Mouse (Mus musculus): Measurements from ENCODE around the gene Ppp1r15b. TPM values are rescaled to one million over a fixed set of nuclear protein-coding genes. Genes with fewer than 3 reads are reported as not detected.
A peak's percentile ranks its signal among the peaks of the same experiment; 100 is the strongest.

Gene Ppp1r15b
- polyA plus RNA-seq, 1 experiment from 2014 or later = 55.3 TPM

- no peaks in the 10 kb centered on the region for H3K9me3 ChIP-seq (replicated peaks; ENCODE audit: control insufficient read depth, low read length)
- H3K27me3 ChIP-seq (ENCODE audit: control insufficient read depth, insufficient read depth, low read length) = no peaks in the 10 kb centered on the region
- no peak overlapping the region for H3K4me2 ChIP-seq (ENCODE audit: low read depth, low read length)
- H3K4me3 ChIP-seq (replicated peaks; ENCODE audit: low read length) = no peak overlapping the region
- peaks cover 9% of the 10 kb centered on the region; the same call in 1 of the 2 replicates for H3K4me1 ChIP-seq (ENCODE audit: control insufficient read depth, insufficient read depth, low read length)
- no peaks in the 10 kb centered on the region; the same call in 1 of the 2 replicates for H3K36me3 ChIP-seq (ENCODE audit: control insufficient read depth, insufficient read depth, low read length)
- H3K27ac ChIP-seq (ENCODE audit: low read length) = no peak overlapping the region
- WGBS = 81% methylated on average over 4 of the region's 4 CpGs
- no peak overlapping the region for H3K9ac ChIP-seq (ENCODE audit: low read length)
- ATAC-seq (ENCODE audit: insufficient read depth, low FRiP score) = no peak
Observed at GRCm38 (mm10) chr1:133089415-133089814, 41.5 kb upstream of the Ppp1r15b start.

- Histone ChIP-seq H3K9ac (ENCODE audit: low read length) (peak overlapping the region; percentile 38; the same call in 1 of the 2 replicates), H3K36me3 (ENCODE audit: control insufficient read depth, insufficient read depth, low read length) (no peaks in the 10 kb centered on the region; the same call in 1 of the 2 replicates), H3K4me2 (ENCODE audit: low read depth, low read length) (no peak overlapping the region)
Observed at GRCm38 (mm10) chr1:133090641-133091040, 40.3 kb upstream of the Ppp1r15b start.

DNA sequence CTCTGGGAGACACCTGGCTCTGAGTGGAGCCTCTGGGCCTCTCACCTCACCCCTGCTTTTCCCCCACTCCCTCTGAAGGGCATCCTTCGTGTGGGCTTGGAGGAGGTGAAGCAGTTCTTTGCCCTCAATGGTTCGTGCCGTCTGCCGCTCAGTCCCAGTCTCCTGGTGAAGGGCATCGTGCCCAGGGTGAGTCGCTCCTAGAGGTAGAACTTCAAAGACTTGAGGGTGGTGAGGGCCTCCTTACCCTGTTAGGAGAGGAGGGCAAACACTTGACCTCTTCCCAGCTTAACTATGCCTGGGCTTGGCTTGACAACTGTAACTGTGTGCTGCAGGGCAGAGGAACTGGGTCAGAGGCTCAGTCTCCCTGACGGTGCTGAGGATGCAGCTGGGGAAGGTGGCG, 39.5 kb upstream of the Ppp1r15b start:
- no peak for ATAC-seq (ENCODE audit: insufficient read depth, low FRiP score)
- H3K4me2 ChIP-seq (ENCODE audit: low read depth, low read length) = no peak overlapping the region
- WGBS = 71% methylated on average over 8 of the region's 8 CpGs

More at GRCm38 (mm10) chr1:133090641-133091040, 40.3 kb upstream of the Ppp1r15b start:
- Histone ChIP-seq H3K27me3 (ENCODE audit: control insufficient read depth, insufficient read depth, low read length) (no peaks in the 10 kb centered on the region), H3K4me3 (replicated peaks; ENCODE audit: low read length) (no peak overlapping the region), H3K27ac (ENCODE audit: low read length) (peak overlapping the region; percentile 85), H3K9me3 (replicated peaks; ENCODE audit: control insufficient read depth, low read length) (no peaks in the 10 kb centered on the region), H3K4me1 (ENCODE audit: control insufficient read depth, insufficient read depth, low read length) (0 out of 2 replicates have a peak, but pooled peaks cover 8% of the 10 kb centered on the region)
- ATAC-seq (ENCODE audit: insufficient read depth, low FRiP score) = peak; percentile 89
- 61% methylated on average over 6 of the region's 6 CpGs for WGBS

GRCm38 (mm10) chr1:133093719-133094118, 37.2 kb upstream of the Ppp1r15b start:
- no peak for ATAC-seq (ENCODE audit: insufficient read depth, low FRiP score)
- no peak overlapping the region for H3K4me2 ChIP-seq (ENCODE audit: low read depth, low read length)
- no peaks in the 10 kb centered on the region for H3K9me3 ChIP-seq (replicated peaks; ENCODE audit: control insufficient read depth, low read length)
- no peaks in the 10 kb centered on the region for H3K27me3 ChIP-seq (ENCODE audit: control insufficient read depth, insufficient read depth, low read length)
- 67% methylated on average over 7 of the region's 7 CpGs for WGBS
- H3K36me3 ChIP-seq (ENCODE audit: control insufficient read depth, insufficient read depth, low read length) = no peaks in the 10 kb centered on the region; the same call in 1 of the 2 replicates
- H3K4me1 ChIP-seq (ENCODE audit: control insufficient read depth, insufficient read depth, low read length) = 0 out of 2 replicates have a peak, but pooled peaks cover 8% of the 10 kb centered on the region
- H3K4me3 ChIP-seq (replicated peaks; ENCODE audit: low read length) = no peak overlapping the region
- H3K27ac ChIP-seq (ENCODE audit: low read length) = peak overlapping the region; percentile 35; the same call in 1 of the 2 replicates
- no peak overlapping the region for H3K9ac ChIP-seq (ENCODE audit: low read length)

More for the DNA sequence above, 39.5 kb upstream of the Ppp1r15b start:
- Histone ChIP-seq H3K4me3 (replicated peaks; ENCODE audit: low read length) (no peak overlapping the region), H3K36me3 (ENCODE audit: control insufficient read depth, insufficient read depth, low read length) (no peaks in the 10 kb centered on the region; the same call in 1 of the 2 replicates), H3K4me1 (ENCODE audit: control insufficient read depth, insufficient read depth, low read length) (0 out of 2 replicates have a peak, but pooled peaks cover 8% of the 10 kb centered on the region), H3K9ac (ENCODE audit: low read length) (no peak overlapping the region), H3K27me3 (ENCODE audit: control insufficient read depth, insufficient read depth, low read length) (no peaks in the 10 kb centered on the region), H3K27ac (ENCODE audit: low read length) (peak overlapping the region; percentile 85), H3K9me3 (replicated peaks; ENCODE audit: control insufficient read depth, low read length) (no peaks in the 10 kb centered on the region)

- H3K27me3 ChIP-seq (ENCODE audit: control insufficient read depth, insufficient read depth, low read length) = no peaks in the 10 kb centered on the region
- H3K4me3 ChIP-seq (replicated peaks; ENCODE audit: low read length) = no peak overlapping the region
- no peak overlapping the region for H3K4me2 ChIP-seq (ENCODE audit: low read depth, low read length)
- H3K9me3 ChIP-seq (replicated peaks; ENCODE audit: control insufficient read depth, low read length) = no peaks in the 10 kb centered on the region
- 0 out of 2 replicates have a peak overlapping the region, but pooled peaks have one; percentile 22 for H3K9ac ChIP-seq (ENCODE audit: low read length)
- WGBS = 34% methylated on average over 17 of the region's 17 CpGs
- H3K27ac ChIP-seq (ENCODE audit: low read length) = peak overlapping the region; percentile 55
- H3K4me1 ChIP-seq (ENCODE audit: control insufficient read depth, insufficient read depth, low read length) = 0 out of 2 replicates have a peak, but pooled peaks cover 3% of the 10 kb centered on the region
- ATAC-seq (ENCODE audit: insufficient read depth, low FRiP score) = peak; percentile 76
- peaks cover 11% of the 10 kb centered on the region for H3K36me3 ChIP-seq (ENCODE audit: control insufficient read depth, insufficient read depth, low read length)
Observed at GRCm38 (mm10) chr1:133100980-133101798, 29.8 kb upstream of the Ppp1r15b start.

GRCm38 (mm10) chr1:133102108-133102507, 28.8 kb upstream of the Ppp1r15b start:
- WGBS = 88% methylated on average over 5 of the region's 5 CpGs
- peaks cover 11% of the 10 kb centered on the region for H3K36me3 ChIP-seq (ENCODE audit: control insufficient read depth, insufficient read depth, low read length)

DNA sequence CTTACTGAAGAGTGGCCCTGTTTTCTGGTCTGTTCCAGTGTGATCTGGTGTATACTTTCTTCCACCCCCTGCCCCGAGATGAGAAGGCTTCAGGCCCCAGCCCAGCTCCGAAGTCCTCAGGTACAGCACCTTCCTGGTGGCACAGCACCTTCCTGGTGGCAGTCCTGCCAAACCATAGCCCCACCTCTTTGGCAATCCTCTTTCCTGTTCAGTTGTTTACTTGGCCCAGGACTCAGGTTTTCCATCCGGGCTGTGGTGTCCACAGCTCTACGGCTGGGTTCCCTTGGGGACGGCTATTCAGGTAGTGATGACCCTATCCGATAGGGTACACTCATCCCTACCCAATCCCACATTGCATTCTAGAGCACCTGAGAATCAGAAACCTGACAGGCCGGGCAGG, 27.6 kb upstream of the Ppp1r15b start:
- Histone ChIP-seq H3K36me3 (ENCODE audit: control insufficient read depth, insufficient read depth, low read length) (peaks cover 11% of the 10 kb centered on the region), H3K9me3 (replicated peaks; ENCODE audit: control insufficient read depth, low read length) (no peaks in the 10 kb centered on the region), H3K4me2 (ENCODE audit: low read depth, low read length) (no peak overlapping the region), H3K4me3 (replicated peaks; ENCODE audit: low read length) (no peak overlapping the region), H3K27me3 (ENCODE audit: control insufficient read depth, insufficient read depth, low read length) (no peaks in the 10 kb centered on the region), H3K27ac (ENCODE audit: low read length) (no peak overlapping the region), H3K4me1 (ENCODE audit: control insufficient read depth, insufficient read depth, low read length) (0 out of 2 replicates have a peak, but pooled peaks cover 3% of the 10 kb centered on the region), H3K9ac (ENCODE audit: low read length) (no peak overlapping the region)
- WGBS = 90% methylated on average over 7 of the region's 7 CpGs
- no peak for ATAC-seq (ENCODE audit: insufficient read depth, low FRiP score)

More at GRCm38 (mm10) chr1:133102108-133102507, 28.8 kb upstream of the Ppp1r15b start:
- Histone ChIP-seq H3K9ac (ENCODE audit: low read length) (no peak overlapping the region), H3K4me1 (ENCODE audit: control insufficient read depth, insufficient read depth, low read length) (0 out of 2 replicates have a peak, but pooled peaks cover 3% of the 10 kb centered on the region), H3K4me2 (ENCODE audit: low read depth, low read length) (no peak overlapping the region), H3K27ac (ENCODE audit: low read length) (no peak overlapping the region), H3K9me3 (replicated peaks; ENCODE audit: control insufficient read depth, low read length) (no peaks in the 10 kb centered on the region), H3K4me3 (replicated peaks; ENCODE audit: low read length) (no peak overlapping the region), H3K27me3 (ENCODE audit: control insufficient read depth, insufficient read depth, low read length) (no peaks in the 10 kb centered on the region)
- no peak for ATAC-seq (ENCODE audit: insufficient read depth, low FRiP score)

- WGBS = 90% methylated on average over 6 of the region's 6 CpGs
- Histone ChIP-seq H3K9me3 (replicated peaks; ENCODE audit: control insufficient read depth, low read length) (no peaks in the 10 kb centered on the region), H3K9ac (ENCODE audit: low read length) (no peak overlapping the region), H3K27ac (ENCODE audit: low read length) (no peak overlapping the region), H3K4me2 (ENCODE audit: low read depth, low read length) (no peak overlapping the region), H3K27me3 (ENCODE audit: control insufficient read depth, insufficient read depth, low read length) (no peaks in the 10 kb centered on the region), H3K4me3 (replicated peaks; ENCODE audit: low read length) (no peak overlapping the region), H3K36me3 (ENCODE audit: control insufficient read depth, insufficient read depth, low read length) (peaks cover 11% of the 10 kb centered on the region), H3K4me1 (ENCODE audit: control insufficient read depth, insufficient read depth, low read length) (0 out of 2 replicates have a peak, but pooled peaks cover 3% of the 10 kb centered on the region)
- ATAC-seq (ENCODE audit: insufficient read depth, low FRiP score) = no peak
Observed at GRCm38 (mm10) chr1:133103871-133104270, 27.1 kb upstream of the Ppp1r15b start.

GRCm38 (mm10) chr1:133116108-133116507, 14.8 kb upstream of the Ppp1r15b start:
- H3K36me3 ChIP-seq (ENCODE audit: control insufficient read depth, insufficient read depth, low read length) = no peaks in the 10 kb centered on the region
- no peak overlapping the region for H3K27ac ChIP-seq (ENCODE audit: low read length)
- H3K9ac ChIP-seq (ENCODE audit: low read length) = no peak overlapping the region
- ATAC-seq (ENCODE audit: insufficient read depth, low FRiP score) = no peak
- H3K4me3 ChIP-seq (replicated peaks; ENCODE audit: low read length) = no peak overlapping the region
- H3K9me3 ChIP-seq (replicated peaks; ENCODE audit: control insufficient read depth, low read length) = 0 out of 2 replicates have a peak, but pooled peaks cover 3% of the 10 kb centered on the region
- WGBS = 92% methylated on average over 4 of the region's 4 CpGs
- no peaks in the 10 kb centered on the region for H3K27me3 ChIP-seq (ENCODE audit: control insufficient read depth, insufficient read depth, low read length)
- no peak overlapping the region for H3K4me2 ChIP-seq (ENCODE audit: low read depth, low read length)
- peaks cover 9% of the 10 kb centered on the region for H3K4me1 ChIP-seq (ENCODE audit: control insufficient read depth, insufficient read depth, low read length)
